Mouse (Mus musculus) ES-Bruce4 (cell line): ENCODE measurements around the gene Dpep2nb.

Experiments used
- CTCF ChIP-seq: IDR thresholded peaks from one replicate; pipeline ENCODE4 v1.8.1; 2011; ENCODE audit warnings: low read depth, low read length
- EP300 ChIP-seq: IDR thresholded peaks from 2 replicates; pipeline ENCODE4 v1.6.1; 2011; ENCODE audit warnings: low read depth, low read length; ENCODE audit not compliant: insufficient read depth
- POLR2A ChIP-seq: IDR thresholded peaks from one replicate; pipeline ENCODE4 v1.8.1; 2011; ENCODE audit warnings: low read length; ENCODE audit not compliant: insufficient read depth

- no peak for TF ChIP-seq CTCF
- TF ChIP-seq POLR2A: no peak
- TF ChIP-seq EP300: no peak
Observed at GRCm38 (mm10) chr8:106038721-106039120, 32.9 kb upstream of the Dpep2nb start.
